Mouse (Mus musculus) heart, adult 11 months (tissue): ENCODE data around the gene Alkbh3.

ENCODE experiments used
- DNase-seq: peaks from one replicate; pipeline ENCODE4 v3.0.0; 2022

Alkbh3 gene

GRCm38 (mm10) chr2:94010335-94011291 is at the start of gene Alkbh3:
Gene Alkbh3, minus strand, starts transcription at chr2:94010807.
- peak; percentile 99 for DNase-seq

DNA sequence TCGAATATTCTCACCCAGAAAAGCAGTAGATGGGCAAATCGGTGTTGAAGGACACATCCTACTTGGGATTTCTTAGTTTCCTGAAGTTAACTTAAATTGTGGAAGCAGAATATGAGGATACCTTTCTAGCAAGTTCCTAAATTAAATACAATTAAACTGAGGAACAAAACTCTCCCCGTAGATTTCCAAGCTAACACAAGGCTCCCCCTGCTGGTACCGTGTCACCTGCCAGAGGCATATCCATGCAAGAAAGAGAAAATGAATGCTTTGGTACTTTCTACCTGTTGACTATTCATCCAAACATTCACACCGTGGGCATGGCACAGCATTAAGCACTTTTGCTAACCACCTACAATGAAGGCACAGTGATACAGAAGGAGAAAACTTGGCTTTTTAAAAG is 48.9 kb upstream of the Alkbh3 start:
- no peak for DNase-seq

GRCm38 (mm10) chr2:94054813-94055212 is 44.2 kb upstream of the Alkbh3 start:
- no peak for DNase-seq

DNA sequence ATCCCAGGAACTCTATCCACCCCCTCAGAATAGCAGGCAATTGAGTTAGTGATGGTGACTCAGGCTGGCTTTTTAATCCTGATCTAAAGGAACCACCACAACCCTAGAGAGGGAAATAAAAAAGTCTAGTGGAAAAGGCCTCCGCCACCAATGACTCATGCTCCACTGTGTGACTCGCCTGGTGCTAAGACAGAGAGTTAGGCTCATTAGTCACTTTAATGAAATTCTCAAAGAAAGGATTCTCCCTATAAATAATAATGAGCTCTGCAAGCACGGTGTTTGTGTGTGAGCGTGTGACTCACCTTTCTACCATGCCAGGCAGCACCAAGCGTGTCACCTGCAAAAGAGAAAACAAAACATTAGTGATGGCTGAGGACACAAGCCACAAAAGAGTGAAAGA is 41.3 kb upstream of the Alkbh3 start:
- no peak for DNase-seq

DNA sequence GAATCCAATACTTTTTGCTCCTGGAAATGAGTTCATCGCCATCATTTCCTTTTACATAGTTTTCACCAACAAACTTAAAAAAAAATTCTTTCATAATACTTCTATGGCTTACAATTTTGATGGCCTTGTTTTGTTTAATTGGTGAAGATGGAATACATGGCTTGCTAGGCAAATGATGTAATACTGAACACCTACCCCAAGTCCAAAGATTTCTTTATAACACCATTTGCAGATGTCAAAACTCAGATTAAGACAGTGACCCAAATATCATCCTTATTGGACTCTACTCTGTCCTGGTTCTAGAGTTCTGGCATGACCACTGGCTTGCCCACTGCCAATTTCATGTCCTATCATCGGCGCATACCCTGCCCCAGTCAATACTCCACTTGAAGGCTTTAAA is 40.3 kb upstream of the Alkbh3 start:
- DNase-seq: no peak

DNA sequence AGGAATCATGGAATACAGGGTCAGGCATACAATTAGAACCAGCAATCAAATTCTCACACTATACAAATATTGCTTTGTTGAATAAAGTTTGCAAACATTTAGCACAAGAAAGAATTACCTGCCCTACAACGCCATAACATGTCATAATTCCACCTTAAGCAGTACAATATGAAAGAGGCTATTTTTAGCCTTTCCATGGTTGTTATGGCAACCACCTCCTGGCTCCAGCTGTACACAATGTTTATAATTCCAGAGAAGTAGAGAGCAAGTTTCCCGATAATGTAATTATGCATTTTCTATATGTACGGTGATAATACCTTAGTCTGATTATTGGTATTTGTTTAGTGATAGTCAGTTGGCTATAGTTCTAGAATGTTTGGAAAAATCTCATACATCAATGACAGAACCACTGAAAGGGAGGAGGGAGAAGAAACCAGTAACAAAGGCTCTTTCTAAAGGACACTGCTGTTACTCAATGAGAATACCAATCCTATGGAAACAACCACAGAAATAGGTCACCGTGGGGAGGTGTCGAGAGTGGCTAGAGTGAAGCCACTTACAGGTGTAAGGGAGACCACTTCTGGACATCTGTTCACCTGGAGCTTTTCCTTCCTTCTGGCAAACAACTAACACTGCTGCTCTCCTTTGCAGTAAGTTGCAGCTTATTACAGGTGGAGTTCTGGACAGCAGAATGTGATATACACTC is 39.0 kb upstream of the Alkbh3 start:
- DNase-seq: no peak

DNA sequence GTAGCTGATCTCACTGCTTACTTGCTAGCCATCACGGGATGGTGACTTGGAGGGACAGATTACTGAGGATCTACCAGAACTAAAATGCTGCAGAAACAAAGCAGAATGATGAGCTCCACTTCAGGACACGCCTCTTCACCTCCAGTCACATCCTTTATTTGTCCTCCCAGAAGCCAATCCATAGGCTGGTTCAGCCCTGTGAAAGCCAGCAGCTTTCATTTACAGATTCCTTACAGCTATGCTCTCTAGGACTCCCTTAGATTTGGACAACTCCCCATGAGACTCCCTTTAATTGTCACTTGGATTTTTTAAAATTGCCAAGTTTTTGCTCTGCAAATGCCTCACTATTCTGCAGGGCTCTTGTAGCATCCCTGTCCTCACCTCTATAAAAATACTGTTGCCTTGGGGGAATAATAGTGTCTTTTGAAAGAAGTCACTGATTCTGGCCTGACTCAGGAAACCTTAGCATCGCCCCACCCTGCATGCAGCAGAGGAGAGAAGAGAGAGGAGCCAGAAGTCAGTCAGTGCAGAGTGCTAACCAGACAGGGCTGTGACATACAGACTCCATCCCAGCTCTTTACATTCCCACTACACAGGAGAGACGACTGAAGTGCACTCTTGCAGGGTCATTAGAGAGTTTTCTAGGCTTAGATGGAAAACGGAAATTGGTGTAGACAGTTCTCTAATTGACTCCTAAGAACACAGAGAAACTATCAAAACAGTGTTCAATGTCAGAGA is 38.3 kb upstream of the Alkbh3 start:
- no peak for DNase-seq

DNA sequence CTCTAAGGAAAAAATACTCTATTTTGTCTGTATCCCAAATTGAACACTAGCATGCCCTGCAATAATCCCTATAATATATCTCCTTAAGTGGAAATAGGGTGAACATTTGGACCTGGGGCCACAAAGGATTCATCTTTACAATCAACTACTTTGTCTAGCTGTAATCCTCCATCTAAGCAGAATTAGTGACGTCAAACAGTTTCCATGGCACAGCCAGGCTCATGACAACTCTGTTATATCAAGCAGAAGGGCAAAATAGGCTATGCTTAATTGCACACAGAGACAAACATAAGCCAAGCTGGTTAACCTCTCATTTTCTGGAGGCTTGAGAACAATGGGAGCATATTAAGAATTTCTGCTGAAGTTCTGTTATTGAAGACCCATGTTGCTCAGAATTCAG is 37.7 kb upstream of the Alkbh3 start:
- no peak for DNase-seq

DNA sequence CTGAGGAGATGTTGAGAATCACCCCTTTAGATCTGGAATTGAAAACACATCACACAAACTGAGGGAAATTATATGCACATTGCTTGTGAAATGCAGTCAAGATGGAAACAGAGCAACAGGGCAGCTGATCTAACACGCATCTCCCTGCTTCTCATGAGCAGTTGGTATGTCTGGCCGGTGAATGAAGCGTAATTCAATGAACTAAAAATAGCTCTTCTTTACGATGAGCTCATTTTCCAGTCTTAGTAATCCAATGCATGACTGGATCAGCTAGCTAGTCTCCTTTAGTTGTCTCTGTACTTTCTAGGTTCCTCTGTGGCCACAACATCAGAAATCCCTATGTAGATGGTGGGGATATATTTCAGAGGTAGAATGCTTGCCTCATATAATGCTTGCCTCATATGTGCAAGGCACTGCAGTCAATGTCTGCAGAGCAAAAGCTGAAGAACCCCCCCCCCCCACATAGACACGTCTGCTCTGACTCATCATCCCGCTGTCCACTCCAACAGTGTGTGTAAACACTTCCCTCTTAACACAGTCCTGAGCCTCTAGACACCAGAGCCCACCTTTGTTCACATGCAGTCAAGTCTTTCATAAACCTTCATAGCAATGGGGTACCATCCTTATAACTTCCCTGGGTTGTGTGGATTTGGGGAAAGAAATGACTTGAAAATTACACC is 34.9 kb upstream of the Alkbh3 start:
- DNase-seq: peak; percentile 76

GRCm38 (mm10) chr2:94044174-94044573 is 33.6 kb upstream of the Alkbh3 start:
- DNase-seq: peak; percentile 89

GRCm38 (mm10) chr2:94043662-94044061 is 33.1 kb upstream of the Alkbh3 start:
- no peak for DNase-seq

DNA sequence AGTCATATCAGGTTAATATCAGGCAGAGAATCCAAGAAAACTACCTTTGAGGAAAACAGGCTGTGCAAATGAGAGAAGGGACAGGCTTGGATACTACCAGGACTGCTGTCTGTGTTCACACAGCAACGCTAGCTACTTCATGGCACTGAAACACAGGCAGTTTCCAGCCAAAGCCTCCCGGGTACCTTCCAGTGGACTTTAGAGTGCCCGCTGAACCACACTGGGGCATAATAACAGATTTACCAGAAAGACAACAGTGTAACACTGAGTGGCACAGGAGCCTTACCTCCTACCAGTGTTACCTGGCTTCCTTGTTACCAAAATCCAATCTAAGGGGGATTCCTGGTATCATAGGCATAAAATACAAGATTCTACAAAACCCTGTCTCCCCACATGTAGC is 31.9 kb upstream of the Alkbh3 start:
- DNase-seq: no peak

GRCm38 (mm10) chr2:94040391-94041125 is 30.0 kb upstream of the Alkbh3 start:
- no peak for DNase-seq

DNA sequence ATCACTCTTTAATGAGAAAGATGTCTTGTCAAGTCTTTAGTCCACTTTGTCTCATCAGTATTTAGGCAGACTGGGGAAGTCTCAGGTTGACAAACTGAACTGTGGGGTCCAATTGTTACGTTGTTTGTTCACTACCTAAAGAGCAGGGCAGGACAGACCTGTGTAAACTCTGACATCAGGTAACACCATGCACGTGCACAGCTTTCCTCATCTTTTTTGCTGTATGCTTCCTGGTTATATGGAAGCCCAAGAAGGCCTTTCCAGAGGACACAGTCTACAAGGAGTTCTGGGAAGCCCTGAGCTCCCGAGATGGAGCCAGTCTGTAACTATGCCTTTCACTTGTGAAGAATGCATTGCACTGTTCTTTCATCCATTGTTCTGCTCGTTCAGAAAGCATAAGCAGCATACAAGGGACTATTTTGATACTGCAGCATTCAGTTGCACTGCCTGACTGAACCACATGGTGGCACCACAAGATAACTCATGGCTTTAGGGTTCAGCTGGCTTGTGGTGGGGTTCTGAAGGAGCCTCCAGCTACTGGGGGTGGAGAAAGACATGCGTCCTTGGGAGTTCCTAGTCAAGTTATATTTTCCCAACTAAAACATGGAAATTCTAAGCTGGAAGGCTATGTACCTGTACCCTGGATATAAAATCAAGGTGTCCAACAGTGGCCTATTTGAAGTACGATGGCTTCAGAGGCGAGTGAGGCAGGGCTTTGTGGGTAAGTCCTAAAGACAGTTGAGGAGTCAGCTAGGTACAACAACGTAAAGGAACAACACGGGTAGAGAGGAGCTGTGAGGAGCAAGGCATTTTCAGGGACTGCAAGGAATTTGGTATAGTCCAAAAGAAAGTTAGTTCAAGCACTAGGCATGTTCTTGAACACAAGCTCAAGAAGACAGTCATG is 25.1 kb upstream of the Alkbh3 start:
- DNase-seq: peak; percentile 89

GRCm38 (mm10) chr2:94030602-94031001 is 20.0 kb upstream of the Alkbh3 start:
- DNase-seq: no peak

DNA sequence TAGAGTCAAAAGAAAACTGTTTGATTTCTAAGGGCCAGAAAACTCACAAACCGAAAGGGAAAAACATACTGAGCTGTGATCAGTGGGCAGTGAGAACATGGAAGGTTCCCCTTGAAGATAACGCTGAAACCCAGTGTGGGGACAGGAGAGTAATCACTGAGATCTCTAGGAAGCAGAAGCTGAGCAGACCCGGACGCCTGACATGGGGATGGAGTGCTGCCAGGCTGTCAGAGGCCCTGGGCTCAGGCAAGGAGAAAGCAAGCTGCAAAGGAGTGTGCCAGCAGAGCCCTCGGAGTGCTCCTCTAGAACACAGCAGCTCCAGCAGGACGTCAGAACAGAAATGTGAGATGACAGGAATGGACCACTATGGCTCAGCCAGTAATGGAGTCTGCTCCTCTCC is 14.0 kb upstream of the Alkbh3 start:
- DNase-seq: peak; percentile 65

DNA sequence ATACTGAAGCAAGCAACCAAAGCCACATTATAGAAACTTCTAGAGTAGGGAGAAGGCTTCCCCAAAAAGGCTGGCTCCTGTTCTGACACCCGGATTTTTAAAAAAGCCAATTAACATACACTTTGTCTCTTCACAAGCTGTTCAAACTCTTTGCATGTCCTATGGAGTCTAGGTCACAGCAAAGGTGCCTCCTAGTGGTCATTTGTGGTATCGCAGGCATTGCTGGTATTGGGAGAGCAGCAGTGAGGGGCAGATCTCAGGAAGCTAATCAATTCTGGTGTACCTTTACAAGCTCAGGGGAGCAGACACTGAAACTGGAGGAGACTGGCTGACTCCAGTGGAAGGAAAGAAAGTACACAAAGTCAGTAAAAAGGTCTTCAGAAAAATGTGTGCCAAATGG is 8.3 kb downstream of the Alkbh3 start:
- peak; percentile 93 for DNase-seq

GRCm38 (mm10) chr2:94001918-94002317 is 8.7 kb downstream of the Alkbh3 start:
- DNase-seq: no peak

DNA sequence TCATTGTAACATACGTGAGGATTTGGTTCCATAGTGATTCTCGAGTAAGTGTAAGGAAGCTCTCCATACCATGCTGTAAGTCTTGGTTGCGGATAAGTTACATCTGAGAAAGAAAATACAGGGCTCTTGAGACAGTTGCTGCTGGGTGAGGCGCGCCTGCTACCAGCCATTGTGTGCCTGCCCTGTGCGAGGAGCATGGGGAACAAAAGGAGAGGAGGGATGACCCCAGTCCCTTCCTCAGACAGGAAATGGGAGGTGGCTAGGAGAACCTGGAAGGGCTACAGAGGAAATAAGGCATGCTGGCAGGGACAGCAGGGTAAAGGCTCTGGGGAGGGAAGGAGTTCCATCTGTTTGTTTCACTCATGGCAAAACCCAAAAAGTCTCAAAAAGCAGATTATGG is 9.2 kb downstream of the Alkbh3 start:
- no peak for DNase-seq

GRCm38 (mm10) chr2:93996254-93996653 is 14.4 kb downstream of the Alkbh3 start, which contains the start of gene Gm27027:
Gene Gm27027, minus strand, starts transcription at chr2:93996354.
- no peak for DNase-seq

DNA sequence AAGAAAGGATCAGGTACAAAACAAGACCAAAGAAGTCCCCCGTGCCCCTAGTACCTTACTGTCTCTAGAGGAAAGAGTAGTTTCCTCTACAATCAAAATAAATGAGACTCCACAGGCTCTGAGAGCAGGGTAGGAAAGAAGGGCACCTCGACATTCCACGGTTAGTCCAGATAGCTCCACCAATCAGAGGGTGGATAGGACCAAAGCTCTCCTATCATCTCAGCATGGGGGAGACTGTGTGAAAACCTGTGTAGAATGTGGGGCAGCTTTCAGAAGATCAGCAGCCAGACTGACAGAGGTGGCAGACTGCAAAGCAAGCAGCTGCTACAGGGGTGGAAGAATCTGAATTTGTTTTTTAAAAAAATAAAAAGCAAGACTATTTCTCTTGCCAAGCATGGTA is 17.8 kb downstream of the Alkbh3 start:
- no peak for DNase-seq
